Mouse (Mus musculus) layer of hippocampus, adult 8-10 months (tissue): ENCODE measurements at regions not wholly inside any gene's neighbourhood (a gene's known extent, or its start where the extent isn't known, plus 50 kb on each side); places are given as distances from the start of the nearest gene placed in this dataset.

Experiments
- DNase-seq, 2 experiments: peaks; one replicate each; pipeline ENCODE4 v3.0.0; 2022; ENCODE audit warnings: low spot score in 2 of 2

GRCm38 (mm10) chr6:104309166-104309565, 183.4 kb upstream of the Cntn6 start:
- DNase-seq, result no peak

GRCm38 (mm10) chr6:104312993-104313392, 179.6 kb upstream of the Cntn6 start:
- DNase-seq, result peak; percentile 5 to 18

GRCm38 (mm10) chr6:104318451-104318850, 174.1 kb upstream of the Cntn6 start:
- DNase-seq, result no peak

GRCm38 (mm10) chr6:104322182-104322581, 170.4 kb upstream of the Cntn6 start:
- no peak for DNase-seq

GRCm38 (mm10) chr6:104339134-104339848, 153.3 kb upstream of the Cntn6 start:
- no peak for DNase-seq

- DNase-seq, result no peak
Measured at GRCm38 (mm10) chr6:104343986-104344385, 148.6 kb upstream of the Cntn6 start.
